Mouse (Mus musculus) adrenal gland, postnatal 14 days (tissue): ENCODE measurements at regions not wholly inside any gene's neighbourhood (a gene's known extent, or its start where the extent isn't known, plus 50 kb on each side); places are given as distances from the start of the nearest gene placed in this dataset.

ENCODE experiments used
- DNase-seq: peaks from one replicate; pipeline ENCODE4 v3.0.0; 2021; ENCODE audit warnings: mixed read lengths

- peak; percentile 32 for DNase-seq
These were observed 85.7 kb downstream of the 1700001O22Rik start for GRCm38 (mm10) chr2:30717566-30718328.

GRCm38 (mm10) chr2:30716580-30717565 lies 86.6 kb downstream of the 1700001O22Rik start:
- peak; percentile 70 for DNase-seq

GRCm38 (mm10) chr2:30715720-30716310 lies 87.6 kb downstream of the 1700001O22Rik start:
- DNase-seq = no peak

- peak; percentile 49 for DNase-seq
These were observed 89.9 kb downstream of the 1700001O22Rik start for GRCm38 (mm10) chr2:30713535-30713934.

DNA sequence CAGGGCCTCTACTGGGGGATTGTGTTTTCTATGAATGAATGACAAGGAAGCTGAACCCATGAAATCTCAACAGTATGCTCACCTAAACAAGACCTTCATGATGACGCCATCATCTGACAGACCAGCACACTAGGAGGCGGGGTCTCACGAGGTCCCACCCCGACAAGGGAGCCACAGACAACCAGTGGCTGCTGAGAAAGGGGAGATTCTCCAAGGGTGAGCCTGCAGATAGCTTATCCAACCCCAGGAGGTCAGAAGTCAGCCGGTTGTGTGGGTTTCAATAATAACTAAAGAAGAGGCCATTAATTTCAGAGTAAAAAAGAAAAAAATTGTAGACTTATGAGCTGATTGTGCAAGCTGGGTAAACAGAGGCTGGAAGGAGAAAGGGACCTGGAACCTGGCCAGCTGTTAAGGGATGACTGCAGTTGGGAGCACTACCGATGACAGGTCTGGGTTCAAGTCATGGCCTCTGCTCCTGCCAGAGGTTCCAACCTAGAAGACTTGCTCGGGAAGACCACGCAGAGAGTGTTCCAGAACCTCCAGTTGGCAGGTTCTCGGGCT lies 90.5 kb downstream of the 1700001O22Rik start:
- DNase-seq = peak; percentile 22

DNA sequence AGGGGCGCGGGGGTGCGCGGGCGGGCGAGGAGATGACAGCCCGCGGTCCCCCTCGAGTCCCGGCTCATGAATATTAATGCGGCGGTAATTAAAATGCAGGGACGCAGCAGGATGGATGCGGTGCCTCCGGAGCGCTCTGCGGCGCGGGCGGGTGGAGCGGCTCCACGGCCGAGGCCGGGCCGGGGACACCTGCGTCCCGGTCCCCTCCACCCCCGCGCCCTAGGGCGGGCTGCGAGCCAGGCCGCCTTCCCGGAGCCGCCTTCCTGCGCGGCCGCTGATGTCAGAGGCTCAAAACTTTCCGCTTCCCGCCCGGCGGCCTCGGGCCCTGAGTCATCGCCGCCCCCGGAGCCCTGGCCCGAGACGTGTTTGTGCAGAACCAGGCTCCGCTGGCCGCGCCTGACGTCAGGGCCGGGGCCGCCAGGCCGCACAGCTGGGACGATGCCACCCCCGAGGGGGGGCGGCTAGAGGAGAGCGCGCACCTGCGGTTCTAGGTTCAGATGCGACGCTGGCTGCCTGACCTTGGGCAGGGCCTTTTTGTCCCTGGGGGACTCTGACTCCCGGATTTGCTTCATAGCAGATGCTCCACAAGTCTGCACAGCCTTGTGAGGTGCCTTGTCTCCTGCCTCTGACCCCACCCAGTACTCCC lies 91.5 kb downstream of the 1700001O22Rik start:
- DNase-seq = peak; percentile 97

GRCm38 (mm10) chr2:30711476-30711852 lies 92.0 kb downstream of the 1700001O22Rik start:
- peak; percentile 58 for DNase-seq

DNA sequence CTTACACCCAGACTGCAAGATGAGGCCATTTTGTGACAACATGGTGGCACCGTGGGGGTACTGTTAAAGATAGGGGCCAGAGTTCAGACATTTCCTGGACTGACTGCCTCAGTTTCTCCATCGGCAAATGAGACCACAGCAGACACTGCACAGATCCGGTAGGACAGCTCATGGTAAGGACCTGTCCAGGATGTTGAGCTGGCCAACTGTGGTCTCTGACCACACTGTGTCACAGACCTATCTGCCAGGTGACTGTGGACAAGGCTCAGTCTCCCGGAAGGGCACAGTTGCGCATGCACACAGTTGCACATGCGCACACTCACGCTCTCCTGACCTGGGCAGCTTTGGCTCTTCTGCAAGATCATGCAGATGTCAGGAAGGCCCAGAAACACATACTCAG lies 92.6 kb downstream of the 1700001O22Rik start:
- no peak for DNase-seq

- no peak for DNase-seq
These were observed 94.0 kb downstream of the 1700001O22Rik start for GRCm38 (mm10) chr2:30709386-30709884.

- peak; percentile 14 for DNase-seq
These were observed 94.6 kb downstream of the 1700001O22Rik start for GRCm38 (mm10) chr2:30708762-30709385.

GRCm38 (mm10) chr2:30708001-30708683 lies 95.3 kb downstream of the 1700001O22Rik start:
- peak; percentile 91 for DNase-seq

DNA sequence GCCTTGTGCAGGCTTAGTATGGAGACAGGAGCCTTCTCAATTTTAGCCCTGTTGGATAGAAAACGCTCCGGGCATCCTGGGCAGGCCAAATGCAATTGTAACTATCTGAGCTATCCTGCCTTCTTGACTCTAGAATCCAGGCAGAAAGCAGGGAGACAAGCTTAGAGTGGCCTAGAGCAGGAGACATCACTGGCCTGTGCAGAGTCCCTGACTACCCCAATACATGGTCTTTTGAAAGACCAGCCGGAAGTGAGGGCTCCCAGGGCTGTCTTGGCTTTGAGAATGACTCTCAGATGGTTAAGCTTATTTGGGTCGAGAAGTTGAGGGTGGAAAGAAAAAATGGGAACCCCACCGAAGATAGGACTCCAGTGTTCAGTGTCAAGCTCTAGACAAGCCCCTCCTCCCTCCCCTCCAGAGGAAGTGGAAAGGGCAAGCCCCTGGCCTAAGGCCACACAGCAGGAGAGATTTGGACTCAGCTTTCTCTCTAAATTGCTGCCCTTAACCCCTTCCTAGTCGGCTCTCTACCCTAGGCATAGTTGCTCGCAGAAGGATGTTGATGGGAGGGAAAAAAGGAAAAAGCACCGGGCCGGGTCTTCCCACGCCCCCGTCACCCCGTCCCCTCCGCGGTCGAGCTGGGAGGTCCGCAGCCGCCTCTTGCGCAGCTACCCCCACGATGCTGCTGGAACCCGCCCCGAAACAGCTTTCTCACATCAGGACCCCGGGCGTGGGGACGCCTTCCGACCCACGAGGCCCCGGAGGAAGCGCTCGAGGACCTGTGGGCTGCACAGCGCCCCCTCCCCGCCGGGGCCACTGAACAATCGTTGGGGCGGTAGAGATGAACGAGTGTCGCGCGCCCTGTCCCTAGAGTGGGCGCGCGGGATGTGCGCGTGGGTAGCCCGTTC lies 96.1 kb downstream of the 1700001O22Rik start:
- peak; percentile 81 for DNase-seq

- peak; percentile 7 for DNase-seq
These were observed 97.4 kb downstream of the 1700001O22Rik start for GRCm38 (mm10) chr2:30706036-30706435.

DNA sequence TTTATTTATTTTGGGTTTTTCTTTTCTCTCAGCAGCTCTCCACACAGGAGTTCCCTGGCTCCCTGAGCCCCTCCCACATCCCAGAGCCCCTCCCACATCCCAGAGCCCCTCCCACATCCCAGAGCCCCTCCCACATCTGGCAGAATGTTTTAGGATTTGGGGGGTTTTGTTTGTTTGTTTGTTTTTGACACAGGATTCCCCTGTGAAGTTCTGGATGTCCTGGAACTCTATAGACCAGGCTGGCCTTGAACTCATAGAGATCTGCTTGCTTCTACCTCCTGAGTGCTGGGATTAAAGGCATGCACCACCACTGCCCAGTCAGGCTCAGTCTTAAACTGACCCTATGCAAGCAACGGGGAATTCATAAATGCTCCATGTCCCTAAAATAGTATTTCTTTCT lies 100.2 kb downstream of the 1700001O22Rik start:
- no peak for DNase-seq

GRCm38 (mm10) chr2:30702711-30703110 lies 100.8 kb downstream of the 1700001O22Rik start:
- peak; percentile 7 for DNase-seq

GRCm38 (mm10) chr2:30700890-30701289 lies 102.6 kb downstream of the 1700001O22Rik start:
- DNase-seq = no peak

DNA sequence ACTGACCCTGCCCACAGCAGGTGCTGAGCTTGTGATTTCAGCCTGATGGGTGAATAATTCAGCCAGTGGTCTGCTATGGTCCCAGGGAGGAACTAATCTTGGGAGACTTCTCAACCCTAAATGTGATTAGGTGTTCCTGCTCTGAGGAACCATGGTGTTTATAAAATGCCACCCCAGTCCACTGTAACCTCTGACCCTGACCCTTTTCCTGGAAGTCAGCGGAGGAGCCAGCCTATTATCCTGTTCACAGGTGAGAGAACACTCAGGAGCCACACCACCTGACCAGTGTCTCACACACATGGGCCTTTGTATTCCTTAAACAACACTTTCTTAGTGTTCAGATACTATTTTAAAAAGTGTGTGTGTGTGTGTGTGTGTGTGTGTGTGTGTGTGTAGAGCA lies 103.0 kb downstream of the 1700001O22Rik start:
- DNase-seq = no peak

DNA sequence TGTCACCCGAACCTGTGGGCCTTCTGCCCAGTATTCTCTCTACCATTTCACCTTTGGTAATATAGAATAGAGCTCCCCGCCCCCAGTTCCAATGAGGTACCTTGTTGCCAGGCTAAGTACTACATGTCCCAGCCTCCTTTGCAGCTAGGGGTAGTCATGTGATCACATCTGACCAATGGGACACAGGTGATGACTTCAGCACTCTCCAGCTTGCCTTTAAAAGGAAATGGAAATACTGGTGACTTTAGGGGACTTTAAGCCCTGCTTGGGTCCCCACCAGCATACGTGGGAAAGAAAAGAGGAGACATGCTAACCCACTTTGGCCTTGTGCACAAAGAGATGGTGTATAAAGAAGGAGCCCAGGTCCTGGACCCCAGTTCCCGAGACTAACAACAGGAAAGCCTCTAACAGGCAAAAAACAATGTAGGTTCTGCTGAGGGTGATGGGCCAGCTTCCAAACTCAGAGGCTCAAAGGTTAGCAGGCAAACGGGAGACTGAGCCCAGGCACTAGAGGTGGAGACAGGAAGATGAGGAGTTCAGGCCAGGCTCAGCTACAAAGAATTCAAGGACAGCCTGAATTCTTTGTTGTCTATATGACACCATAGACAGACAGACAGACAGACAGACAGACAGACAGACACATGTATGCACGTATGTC lies 103.5 kb downstream of the 1700001O22Rik start:
- peak; percentile 85 for DNase-seq
